Mouse (Mus musculus) heart, adult 2 months (tissue): Measurements from ENCODE around the gene Gm11146.

ENCODE experiments used
- CTCF ChIP-seq: fragments of 200-600 bp; IDR thresholded peaks from 2 replicates; pipeline ENCODE4 v1.8.1; 2022; ENCODE audit warnings: antibody characterized with exemption, mild to moderate bottlenecking, moderate library complexity
- EP300 ChIP-seq: fragments of 200-500 bp; IDR thresholded peaks from 2 replicates; pipeline ENCODE4 v1.6.1; 2011; ENCODE audit warnings: low read depth, low read length, control low read depth; ENCODE audit not compliant: insufficient read depth
- POLR2A ChIP-seq: fragments of 200-500 bp; IDR thresholded peaks from 2 replicates; pipeline ENCODE4 v1.6.1; 2011; ENCODE audit warnings: mild to moderate bottlenecking, low read depth, low read length, control low read depth; ENCODE audit not compliant: insufficient read depth

- TF ChIP-seq CTCF (no peak), POLR2A (no peak), EP300 (no peak)
Measured at GRCm38 (mm10) chr16:77632315-77632881, 30.5 kb upstream of the Gm11146 start.
